8 mouse cellular contexts compared by ENCODE assay signal in genomic region chr4:41606784-41607183, GRCm38 (mm10). TPM values are rescaled to one million over a fixed set of nuclear protein-coding genes. Genes with fewer than 3 reads are reported as not detected.
DNase-seq lines count a peak whose midpoint lies in the region; ATAC-seq lines count a peak whose summit lies in the region.
"Had no signal": no experiment of that assay in that cellular context is flagged by ENCODE, and none has a peak within 500 bp of the region (broad histone marks: within the 10 kb centered on the region; RNA-seq: fewer than 3 reads in every experiment).

No protein-coding gene starts in this region.

- DNase-seq in midbrain, embryonic 11.5 days (ENCODE audit: low spot score, missing footprints): peak; percentile 87
- DNase-seq in adrenal gland, adult 18-20 months (ENCODE audit: low spot score in 2 of 2): peak; percentile 28 to 48
- peak; percentile 62 for DNase-seq in hindlimb bud, embryonic 11.5 days (ENCODE audit: extremely low spot score, low read depth, low spot score)
- peak; percentile 56 for DNase-seq in neural tube, embryonic 11.5 days (ENCODE audit: low spot score)
- no peak for DNase-seq in left cerebral cortex, adult 11 months (ENCODE audit: low spot score)

- peaks cover 12% of the 10 kb centered on the region for H3K4me1 ChIP-seq in midbrain, embryonic 11.5 days (ENCODE audit: control insufficient read depth, insufficient read depth, low read length)
- peaks cover 9% of the 10 kb centered on the region for H3K4me1 ChIP-seq in midbrain, embryonic 16.5 days (ENCODE audit: control insufficient read depth, insufficient read depth, low read length)
- H3K4me1 ChIP-seq in neural tube, embryonic 11.5 days (ENCODE audit: control insufficient read depth, insufficient read depth, low read length): peaks cover 6% of the 10 kb centered on the region; the same call in 1 of the 2 replicates
- H3K4me1 ChIP-seq: embryonic facial prominence, embryonic 15.5 days had no signal

- ATAC-seq in midbrain, embryonic 11.5 days (ENCODE audit: low FRiP score): no peak
- no peak for ATAC-seq in midbrain, embryonic 16.5 days
- ATAC-seq in neural tube, embryonic 11.5 days (ENCODE audit: insufficient read depth, low FRiP score, low TSS enrichment): no peak
- no peak for ATAC-seq in activated CD4-positive, CD25-positive, alpha-beta regulatory T cell, adult 4 months

- no peaks in the 10 kb centered on the region for H3K9me3 ChIP-seq in midbrain, embryonic 11.5 days (ENCODE audit: control insufficient read depth, low read length)
- no peaks in the 10 kb centered on the region for H3K9me3 ChIP-seq in midbrain, embryonic 16.5 days (replicated peaks; ENCODE audit: control insufficient read depth, low read length, poor library complexity, severe bottlenecking)
- no peaks in the 10 kb centered on the region for H3K9me3 ChIP-seq in neural tube, embryonic 11.5 days (ENCODE audit: control insufficient read depth, low read length)
- H3K9me3 ChIP-seq: embryonic facial prominence, embryonic 15.5 days had no signal

- WGBS in midbrain, embryonic 11.5 days: 41% methylated on average over 4 of the region's 4 CpGs
- WGBS in midbrain, embryonic 16.5 days: 61% methylated on average over 4 of the region's 4 CpGs
- WGBS in neural tube, embryonic 11.5 days: 29% methylated on average over 4 of the region's 4 CpGs

- no peak overlapping the region for H3K4me3 ChIP-seq in midbrain, embryonic 11.5 days (ENCODE audit: low read depth, low read length)
- no peak overlapping the region for H3K4me3 ChIP-seq in midbrain, embryonic 16.5 days (ENCODE audit: low read depth, low read length)
- H3K4me3 ChIP-seq in neural tube, embryonic 11.5 days (ENCODE audit: low read depth, low read length): no peak overlapping the region
- H3K4me3 ChIP-seq: embryonic facial prominence, embryonic 15.5 days had no signal

- no peaks in the 10 kb centered on the region for H3K27me3 ChIP-seq in midbrain, embryonic 11.5 days (ENCODE audit: control insufficient read depth, insufficient read depth, low read length)
- H3K27me3 ChIP-seq in midbrain, embryonic 16.5 days (ENCODE audit: control insufficient read depth, insufficient read depth, low read depth, low read length): no peaks in the 10 kb centered on the region; the same call in 1 of the 2 replicates
- no peaks in the 10 kb centered on the region for H3K27me3 ChIP-seq in neural tube, embryonic 11.5 days (ENCODE audit: control insufficient read depth, insufficient read depth, low read length)

- H3K4me2 ChIP-seq in midbrain, embryonic 11.5 days: no peak overlapping the region
- no peak overlapping the region for H3K4me2 ChIP-seq in midbrain, embryonic 16.5 days (ENCODE audit: low read length)
- H3K4me2 ChIP-seq in neural tube, embryonic 11.5 days (ENCODE audit: low read depth): no peak overlapping the region
- H3K4me2 ChIP-seq: embryonic facial prominence, embryonic 15.5 days had no signal

- no peaks in the 10 kb centered on the region for H3K36me3 ChIP-seq in midbrain, embryonic 11.5 days (ENCODE audit: control insufficient read depth, insufficient read depth, low read length)
- H3K36me3 ChIP-seq in midbrain, embryonic 16.5 days (ENCODE audit: control insufficient read depth, insufficient read depth, low read length): no peaks in the 10 kb centered on the region
- H3K36me3 ChIP-seq in neural tube, embryonic 11.5 days (ENCODE audit: control insufficient read depth, insufficient read depth, low read length): no peaks in the 10 kb centered on the region
- H3K36me3 ChIP-seq: embryonic facial prominence, embryonic 15.5 days had no signal

- H3K27ac ChIP-seq in midbrain, embryonic 11.5 days (ENCODE audit: low read depth, low read length): no peak overlapping the region
- H3K27ac ChIP-seq in midbrain, embryonic 16.5 days (ENCODE audit: low read length): no peak overlapping the region
- H3K27ac ChIP-seq in neural tube, embryonic 11.5 days (ENCODE audit: low read depth, low read length): no peak overlapping the region
- H3K27ac ChIP-seq: embryonic facial prominence, embryonic 15.5 days had no signal

- H3K9ac ChIP-seq in midbrain, embryonic 11.5 days (ENCODE audit: low read length): no peak overlapping the region
- H3K9ac ChIP-seq in midbrain, embryonic 16.5 days (ENCODE audit: low read depth, low read length): no peak overlapping the region
- no peak overlapping the region for H3K9ac ChIP-seq in neural tube, embryonic 11.5 days (ENCODE audit: low read length)
- H3K9ac ChIP-seq: embryonic facial prominence, embryonic 15.5 days had no signal

RNA-seq across cellular contexts. Expression of gene Enho, which starts 33.3 kb away (rescaled TPM):
- 30.4 and 32.9 TPM in 2 replicates for polyA plus RNA-seq in midbrain, embryonic 11.5 days (2014; fragmentation: Nextera tagmentation; extraction: Ambion mirVana)
- 103 and 120 TPM in 2 replicates for polyA plus RNA-seq in midbrain, embryonic 16.5 days (2015; fragmentation: Nextera tagmentation; extraction: Ambion mirVana)
- 1 to 10 TPM; 2.3 to 4.1 TPM for total RNA-seq in adrenal gland, adult 18-20 months (2021)
- polyA plus RNA-seq in neural tube, embryonic 11.5 days (2014; fragmentation: Nextera tagmentation; extraction: Ambion mirVana): 36.9 and 43.3 TPM in 2 replicates
- not detected for polyA plus RNA-seq in activated CD4-positive, CD25-positive, alpha-beta regulatory T cell, adult 4 months (2017; shearing (Covaris generic))

RNA-seq across cellular contexts. Expression of gene Dnaic1, which starts 37.2 kb away (rescaled TPM):
- 1.7 and 1.9 TPM in 2 replicates for polyA plus RNA-seq in midbrain, embryonic 11.5 days (2014; fragmentation: Nextera tagmentation; extraction: Ambion mirVana)
- 1.4 and 2.6 TPM in 2 replicates for polyA plus RNA-seq in midbrain, embryonic 16.5 days (2015; fragmentation: Nextera tagmentation; extraction: Ambion mirVana)
- not detected for total RNA-seq in adrenal gland, adult 18-20 months (2021)
- 0.62 and 2.8 TPM in 2 replicates for polyA plus RNA-seq in neural tube, embryonic 11.5 days (2014; fragmentation: Nextera tagmentation; extraction: Ambion mirVana)
- polyA plus RNA-seq in activated CD4-positive, CD25-positive, alpha-beta regulatory T cell, adult 4 months (2017; shearing (Covaris generic)): not detected

RNA-seq across cellular contexts. Expression of gene Fam219a, which starts 37.4 kb away (rescaled TPM):
- 8.5 and 8.8 TPM in 2 replicates for polyA plus RNA-seq in midbrain, embryonic 11.5 days (2014; fragmentation: Nextera tagmentation; extraction: Ambion mirVana)
- polyA plus RNA-seq in midbrain, embryonic 16.5 days (2015; fragmentation: Nextera tagmentation; extraction: Ambion mirVana): 16.4 and 21.7 TPM in 2 replicates
- total RNA-seq in adrenal gland, adult 18-20 months (2021): 10 to 100 TPM; 15.7 to 20.2 TPM
- 10.2 and 11.6 TPM in 2 replicates for polyA plus RNA-seq in neural tube, embryonic 11.5 days (2014; fragmentation: Nextera tagmentation; extraction: Ambion mirVana)
- polyA plus RNA-seq in activated CD4-positive, CD25-positive, alpha-beta regulatory T cell, adult 4 months (2017; shearing (Covaris generic)): under 1 TPM; 0.18 to 0.29 TPM

Comparison
In these comparisons a context has a peak if more than half of its experiments do, and no peak if none do; other contexts are left out.
1. RNA of gene Enho, which starts 33.3 kb away (polyA plus RNA-seq): 103 to 120 TPM in midbrain, embryonic 16.5 days, 36.9 to 43.3 TPM in neural tube, embryonic 11.5 days and 30.4 to 32.9 TPM in midbrain, embryonic 11.5 days; not detected in activated CD4-positive, CD25-positive, alpha-beta regulatory T cell, adult 4 months; every median in the first group is over 10 times any median in the second.